Mouse (Mus musculus) small intestine, adult 2 months (tissue): ENCODE measurements around the gene Cd83.

ENCODE experiments used
- CTCF ChIP-seq: fragments of 200-500 bp; IDR thresholded peaks from 2 replicates; pipeline ENCODE4 v1.5.1; 2012; ENCODE audit warnings: low read depth, mild to moderate bottlenecking, control low read depth, inconsistent platforms, low read length, moderate library complexity, mixed read lengths; ENCODE audit not compliant: insufficient replicate concordance, insufficient read length; ENCODE audit errors: extremely low read depth
- POLR2A ChIP-seq: fragments of 200-500 bp; IDR thresholded peaks from 2 replicates; pipeline ENCODE4 v1.6.1; 2012; ENCODE audit warnings: low read depth, mild to moderate bottlenecking, control low read depth, inconsistent platforms, low read length, moderate library complexity

DNA sequence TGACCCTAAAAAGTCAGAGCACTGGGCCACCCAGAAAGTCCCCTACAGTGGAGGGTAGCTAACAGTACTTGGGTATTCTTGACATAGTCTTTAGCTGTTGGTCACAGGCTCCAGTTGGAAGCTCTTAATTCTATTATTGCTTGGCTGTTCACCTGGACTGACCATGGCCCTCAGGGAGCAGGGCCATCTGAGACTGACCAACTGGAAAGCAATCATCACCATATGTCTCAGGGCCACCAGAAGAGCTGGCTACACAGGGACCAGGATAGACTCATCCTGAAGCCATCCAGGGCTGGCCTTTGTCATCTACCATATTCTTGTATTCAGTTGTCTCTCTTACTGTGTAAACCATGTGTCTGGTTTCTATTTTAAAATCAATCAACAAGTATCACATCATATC lies 15.6 kb downstream of the Cd83 start:
- TF ChIP-seq POLR2A (no peak), CTCF (no peak)
